Mouse (Mus musculus) G1E (cell line): ENCODE measurements around the gene Usp16.

Source experiments
- CTCF ChIP-seq: IDR thresholded peaks from 2 replicates; pipeline ENCODE4 v1.5.1; 2012; ENCODE audit warnings: low read depth, low read length, inconsistent platforms, mixed read lengths
- POLR2AphosphoS5 ChIP-seq: IDR thresholded peaks from 2 replicates; pipeline ENCODE4 v1.6.1; 2012; ENCODE audit warnings: low read depth, low read length, inconsistent platforms; ENCODE audit not compliant: insufficient replicate concordance
- TAL1 ChIP-seq: conservative IDR thresholded peaks from 2 replicates; pipeline ENCODE4 v1.6.1; 2012; ENCODE audit warnings: low read depth, low read length, inconsistent platforms, mixed read lengths

GRCm38 (mm10) chr16:87528755-87529154 is 74.3 kb downstream of the Usp16 start:
- TF ChIP-seq CTCF: no peak
- no peak for TF ChIP-seq TAL1
- TF ChIP-seq POLR2AphosphoS5: no peak
